Mouse (Mus musculus): ENCODE measurements around the gene Yy2. TPM values are rescaled to one million over a fixed set of nuclear protein-coding genes. Genes with fewer than 3 reads are reported as not detected.

Yy2 gene
- total RNA-seq, 1 experiment: 10.1 TPM

DNA sequence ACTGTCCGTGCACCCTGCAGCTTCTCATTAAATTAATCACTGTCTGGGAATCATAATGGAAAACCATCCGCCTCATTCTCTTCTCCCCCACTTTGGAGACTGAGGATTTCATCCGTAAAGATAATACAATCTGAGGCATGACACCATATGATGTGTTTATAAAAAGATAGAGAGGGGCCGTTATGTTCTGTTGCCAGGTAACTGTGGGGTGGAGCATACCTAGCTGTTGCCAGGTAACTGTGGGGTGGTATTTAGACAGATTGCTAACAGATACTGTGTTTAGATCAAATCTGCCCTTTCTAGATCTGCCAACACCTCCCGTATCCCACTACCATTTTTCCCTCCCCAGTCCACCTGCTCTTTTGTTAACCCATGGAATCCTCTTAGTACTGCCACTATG, 18.2 kb upstream of the Yy2 start:
- no peaks in the 10 kb centered on the region; the same call in 1 of the 2 replicates for H3K36me3 ChIP-seq (ENCODE audit: control insufficient read depth, insufficient read depth, low read length, poor library complexity, severe bottlenecking)
- no peak for DNase-seq (ENCODE audit: low read depth, low spot score)
- H3K9me3 ChIP-seq (ENCODE audit: control insufficient read depth, insufficient read depth, low read depth, low read length): no peaks in the 10 kb centered on the region
- TF ChIP-seq ZC3H11A (IDR thresholded peaks at IDR 0.05; ENCODE audit: borderline replicate concordance, low read depth, low read length) (no peak), MAFK (IDR thresholded peaks at IDR 0.05; ENCODE audit: insufficient read depth, low read depth, low read length) (no peak), CHD2 (IDR thresholded peaks at IDR 0.05; ENCODE audit: low read depth, low read length) (no peak), ZNF384 (IDR thresholded peaks at IDR 0.05; ENCODE audit: low read depth, low read length) (no peak), HCFC1 (IDR thresholded peaks at IDR 0.05; ENCODE audit: borderline replicate concordance, insufficient read depth, low read length) (no peak)
- in situ Hi-C loops (cut with MboI; ENCODE audit: low sequenced_read_pairs in 2 of 2, unreplicated experiment in 2 of 2): no loop called here
- H3K4me1 ChIP-seq (ENCODE audit: control insufficient read depth in 2 of 2, insufficient read depth in 2 of 2, low read length in 2 of 2, poor library complexity in 1 of 2): peaks cover 0 to 4% of the 10 kb centered on the region in 2 experiments; a peak in 1 of 4 replicates
- H3K27ac ChIP-seq (ENCODE audit: insufficient read depth, low read depth, low read length, poor library complexity, severe bottlenecking): no peak overlapping the region
- no peak overlapping the region for H3K9ac ChIP-seq (ENCODE audit: insufficient read depth, low read depth, low read length, poor library complexity, severe bottlenecking)
- no peak overlapping the region for H3K4me3 ChIP-seq (ENCODE audit: insufficient read depth in 1 of 2, low read depth in 1 of 2, low read length in 2 of 2, poor library complexity in 1 of 2, severe bottlenecking in 1 of 2)

DNA sequence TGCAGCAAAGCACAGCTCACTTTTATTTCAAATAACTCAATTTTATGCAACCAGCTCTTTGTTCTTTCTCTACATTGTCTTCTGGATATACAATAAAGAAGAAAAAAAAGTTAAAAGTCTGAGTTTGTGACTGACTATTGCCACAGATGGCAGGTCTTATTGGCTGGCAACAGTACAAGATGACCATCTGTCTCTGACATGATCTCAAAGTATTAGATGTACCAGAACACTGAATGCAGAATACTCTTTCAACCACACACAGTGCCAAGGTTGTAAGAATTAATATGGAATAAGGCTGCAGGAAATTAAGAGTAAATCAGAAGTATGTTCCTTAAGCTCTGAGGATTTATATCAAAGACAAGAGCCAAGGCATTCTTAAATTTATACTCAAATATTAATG, 17.6 kb upstream of the Yy2 start:
- no peak overlapping the region for H3K4me3 ChIP-seq (ENCODE audit: insufficient read depth in 1 of 2, low read depth in 1 of 2, low read length in 2 of 2, poor library complexity in 1 of 2, severe bottlenecking in 1 of 2)
- no peak overlapping the region for H3K27ac ChIP-seq (ENCODE audit: insufficient read depth, low read depth, low read length, poor library complexity, severe bottlenecking)
- H3K4me1 ChIP-seq (ENCODE audit: control insufficient read depth in 2 of 2, insufficient read depth in 2 of 2, low read length in 2 of 2, poor library complexity in 1 of 2): peaks cover 0 to 6% of the 10 kb centered on the region in 2 experiments; a peak in 1 of 4 replicates
- no peaks in the 10 kb centered on the region; the same call in 1 of the 2 replicates for H3K36me3 ChIP-seq (ENCODE audit: control insufficient read depth, insufficient read depth, low read length, poor library complexity, severe bottlenecking)
- DNase-seq (ENCODE audit: low read depth, low spot score): no peak
- TF ChIP-seq HCFC1 (IDR thresholded peaks at IDR 0.05; ENCODE audit: borderline replicate concordance, insufficient read depth, low read length): no peak
- TF ChIP-seq MAFK (IDR thresholded peaks at IDR 0.05; ENCODE audit: insufficient read depth, low read depth, low read length): no peak
- TF ChIP-seq ZC3H11A (IDR thresholded peaks at IDR 0.05; ENCODE audit: borderline replicate concordance, low read depth, low read length): no peak
- TF ChIP-seq ZNF384 (IDR thresholded peaks at IDR 0.05; ENCODE audit: low read depth, low read length): no peak
- TF ChIP-seq CHD2 (IDR thresholded peaks at IDR 0.05; ENCODE audit: low read depth, low read length): no peak
- H3K9me3 ChIP-seq (ENCODE audit: control insufficient read depth, insufficient read depth, low read depth, low read length): no peaks in the 10 kb centered on the region
- H3K9ac ChIP-seq (ENCODE audit: insufficient read depth, low read depth, low read length, poor library complexity, severe bottlenecking): no peak overlapping the region
- in situ Hi-C loops (cut with MboI; ENCODE audit: low sequenced_read_pairs in 2 of 2, unreplicated experiment in 2 of 2): no loop called here

DNA sequence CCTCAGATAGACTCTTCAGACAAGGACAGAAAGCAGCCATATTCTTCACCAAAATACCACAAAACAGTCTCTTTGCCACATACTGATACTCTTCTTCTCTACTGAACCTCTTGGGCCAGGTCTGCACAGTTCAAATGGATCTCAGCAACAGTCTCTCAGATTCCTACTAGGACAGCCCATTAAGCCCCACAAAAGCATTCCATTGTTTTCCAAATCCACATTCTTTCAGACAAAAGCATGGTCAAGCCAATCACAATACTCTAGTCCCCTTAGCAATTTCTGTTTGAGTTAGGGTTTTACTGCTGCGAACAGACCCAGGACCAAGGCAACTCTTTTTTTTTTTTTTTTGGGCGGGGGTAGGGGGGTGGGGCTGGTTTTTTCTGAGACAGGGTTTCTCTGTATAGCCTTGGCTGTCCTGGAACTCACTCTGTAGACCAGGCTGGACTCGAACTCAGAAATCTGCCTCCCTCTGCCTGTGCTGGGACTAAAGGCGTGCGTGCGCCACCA, 10.4 kb upstream of the Yy2 start:
- TF ChIP-seq CHD2 (IDR thresholded peaks at IDR 0.05; ENCODE audit: low read depth, low read length) (0 out of 2 replicates have a peak, but pooled peaks have one; percentile 36), ZNF384 (IDR thresholded peaks at IDR 0.05; ENCODE audit: low read depth, low read length) (peak; percentile 95), HCFC1 (IDR thresholded peaks at IDR 0.05; ENCODE audit: borderline replicate concordance, insufficient read depth, low read length) (no peak), MAFK (IDR thresholded peaks at IDR 0.05; ENCODE audit: insufficient read depth, low read depth, low read length) (no peak), ZC3H11A (IDR thresholded peaks at IDR 0.05; ENCODE audit: borderline replicate concordance, low read depth, low read length) (no peak)
- peak; percentile 57 for DNase-seq (ENCODE audit: low read depth, low spot score)
- Histone ChIP-seq H3K4me1 (ENCODE audit: control insufficient read depth in 2 of 2, insufficient read depth in 2 of 2, low read length in 2 of 2, poor library complexity in 1 of 2) (peaks cover 0 to 5% of the 10 kb centered on the region in 2 experiments; a peak in 2 of 4 replicates), H3K27ac (ENCODE audit: insufficient read depth, low read depth, low read length, poor library complexity, severe bottlenecking) (peak overlapping the region; percentile 96), H3K36me3 (ENCODE audit: control insufficient read depth, insufficient read depth, low read length, poor library complexity, severe bottlenecking) (no peaks in the 10 kb centered on the region; the same call in 1 of the 2 replicates), H3K4me3 (ENCODE audit: insufficient read depth in 1 of 2, low read depth in 1 of 2, low read length in 2 of 2, poor library complexity in 1 of 2, severe bottlenecking in 1 of 2) (peak overlapping the region in 1 of 2 experiments; percentile 37; a peak in 2 of 4 replicates), H3K9ac (ENCODE audit: insufficient read depth, low read depth, low read length, poor library complexity, severe bottlenecking) (peak overlapping the region; percentile 31; the same call in 1 of the 2 replicates), H3K9me3 (ENCODE audit: control insufficient read depth, insufficient read depth, low read depth, low read length) (no peaks in the 10 kb centered on the region)
- in situ Hi-C loops (cut with MboI; ENCODE audit: low sequenced_read_pairs in 2 of 2, unreplicated experiment in 2 of 2): no loop called here

DNA sequence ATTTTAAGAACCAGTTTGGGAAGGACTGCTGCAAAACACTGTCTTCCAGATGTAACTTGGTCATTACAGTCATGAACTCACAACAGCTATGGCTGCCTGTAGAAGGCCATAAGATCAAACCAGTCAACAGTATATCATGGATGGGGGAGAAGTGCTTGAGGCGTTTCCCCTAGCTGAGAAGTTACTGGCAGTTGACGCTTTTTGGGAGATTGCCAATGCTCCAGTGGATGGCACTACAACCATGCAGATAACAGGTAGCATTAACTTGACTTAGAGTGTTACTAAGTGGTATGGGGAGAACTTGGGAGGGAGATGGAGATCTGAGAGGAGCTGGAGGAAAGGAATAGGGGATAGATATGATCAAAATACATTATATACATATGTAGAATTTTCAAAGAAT, 5.9 kb upstream of the Yy2 start:
- Histone ChIP-seq H3K27ac (ENCODE audit: insufficient read depth, low read depth, low read length, poor library complexity, severe bottlenecking) (no peak overlapping the region), H3K9ac (ENCODE audit: insufficient read depth, low read depth, low read length, poor library complexity, severe bottlenecking) (no peak overlapping the region), H3K9me3 (ENCODE audit: control insufficient read depth, insufficient read depth, low read depth, low read length) (no peaks in the 10 kb centered on the region), H3K4me1 (ENCODE audit: control insufficient read depth in 2 of 2, insufficient read depth in 2 of 2, low read length in 2 of 2, poor library complexity in 1 of 2) (0 out of 4 replicates have a peak, but pooled peaks cover 0 to 3% of the 10 kb centered on the region in 2 experiments), H3K36me3 (ENCODE audit: control insufficient read depth, insufficient read depth, low read length, poor library complexity, severe bottlenecking) (no peaks in the 10 kb centered on the region; the same call in 1 of the 2 replicates), H3K4me3 (ENCODE audit: insufficient read depth in 1 of 2, low read depth in 1 of 2, low read length in 2 of 2, poor library complexity in 1 of 2, severe bottlenecking in 1 of 2) (no peak overlapping the region)
- DNase-seq (ENCODE audit: low read depth, low spot score): no peak
- TF ChIP-seq ZC3H11A (IDR thresholded peaks at IDR 0.05; ENCODE audit: borderline replicate concordance, low read depth, low read length) (no peak), CHD2 (IDR thresholded peaks at IDR 0.05; ENCODE audit: low read depth, low read length) (no peak)
- in situ Hi-C loops (cut with MboI; ENCODE audit: low sequenced_read_pairs in 2 of 2, unreplicated experiment in 2 of 2): no loop called here

All from ES-E14 (cell line).